Mouse (Mus musculus): ENCODE results near the gene Cbx1.

- TF ChIP-seq CTCF (IDR thresholded peaks at IDR 0.05; ENCODE audit: low read depth, low read length) (no peak), POLR2A (IDR thresholded peaks at IDR 0.05; ENCODE audit: extremely low read depth, insufficient read depth, low read length) (no peak)
Measured at GRCm38 (mm10) chr11:96757421-96757820, 31.5 kb upstream of the Cbx1 start.
